Mouse (Mus musculus): ENCODE measurements around the gene Slc30a2. TPM values are rescaled to one million over a fixed set of nuclear protein-coding genes. Genes with fewer than 3 reads are reported as not detected.
A peak's percentile ranks its signal among the peaks of the same experiment; 100 is the strongest.
"Not testable (repeated sequence)": the region's sequence is repeated elsewhere in the genome, so short reads cannot be mapped to it uniquely, and the experiment has no call there.

Gene Slc30a2
- total RNA-seq, 2 experiments from 2014 or later, result 0.31 to 0.36 TPM

DNA sequence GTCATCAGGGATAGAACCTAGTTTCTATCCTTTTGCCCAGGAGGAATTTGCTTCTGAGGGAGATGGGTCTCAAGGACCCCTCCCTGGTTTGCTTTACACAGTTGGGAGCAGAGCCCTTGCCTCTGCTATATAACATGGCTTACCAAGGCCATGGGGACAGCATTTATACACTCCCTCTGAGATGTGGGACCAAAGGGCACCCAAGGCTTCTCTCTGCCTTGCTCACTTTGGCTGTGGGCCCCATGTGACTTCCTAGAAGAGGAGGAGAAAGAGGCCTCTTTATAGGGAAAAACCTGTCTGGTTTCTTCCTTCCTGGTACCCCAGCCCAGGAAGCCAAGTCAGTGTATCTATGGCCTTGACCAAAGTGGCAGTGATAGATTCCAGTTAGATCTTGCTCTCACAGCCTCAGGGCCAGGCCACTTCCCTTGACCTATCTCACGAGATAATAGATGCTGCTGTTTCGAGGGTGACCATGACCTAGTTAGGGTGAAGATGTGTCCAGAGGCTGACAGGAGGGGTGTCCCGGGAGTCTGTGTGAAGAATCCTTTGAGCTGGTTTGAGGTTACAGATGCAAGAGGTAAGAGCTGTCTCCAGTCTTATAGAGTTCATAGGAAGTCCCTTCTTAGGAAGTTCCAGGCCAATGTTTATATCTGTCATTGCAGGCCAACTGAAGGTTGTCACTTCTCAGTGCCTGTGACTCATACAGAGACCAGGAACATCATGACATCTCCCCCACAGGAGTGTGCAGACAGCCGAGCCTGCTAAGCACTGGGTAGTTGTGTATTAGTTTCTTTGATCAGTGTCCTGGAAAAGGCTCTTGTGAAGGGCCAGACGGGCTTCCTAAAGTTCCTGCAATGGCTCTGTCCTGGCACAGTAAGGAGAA lies 10.8 kb downstream of the Slc30a2 start:
- intact Hi-C loops (cut with DNase I), result no loop called here
- no peak for DNase-seq (ENCODE audit: low spot score)

DNA sequence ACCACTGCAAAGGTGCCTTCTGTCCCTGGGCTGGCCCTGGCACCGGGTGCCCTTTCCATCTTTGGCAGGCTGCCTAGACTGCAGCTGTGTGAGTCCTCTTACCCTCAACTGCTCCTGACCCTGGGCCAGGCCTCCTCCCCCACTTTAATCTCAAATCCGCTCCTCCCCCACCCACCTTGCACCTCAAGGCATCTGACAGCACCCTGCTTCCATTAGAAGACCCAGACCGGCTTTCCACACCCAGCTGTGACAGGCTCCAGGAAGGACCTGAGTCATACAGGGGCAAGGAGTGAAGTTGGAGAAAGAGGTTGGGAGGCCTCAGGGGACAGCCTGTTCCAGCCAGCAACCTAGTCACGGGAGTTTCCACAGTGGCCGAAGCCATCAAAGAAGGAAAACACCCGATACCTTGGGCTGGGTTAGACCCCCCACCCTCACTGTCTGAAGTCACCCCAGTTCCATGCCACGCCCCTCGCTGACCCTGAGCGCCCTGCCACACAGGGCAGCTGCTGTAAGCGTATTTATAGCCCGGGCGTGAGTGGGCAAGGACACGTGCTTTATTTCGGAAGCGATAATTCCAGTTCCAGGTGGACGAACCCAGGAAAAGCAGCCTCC lies 13.0 kb downstream of the Slc30a2 start:
- peak; percentile 48 for DNase-seq (ENCODE audit: low spot score)
- intact Hi-C loops (cut with DNase I), result loop anchor here (1.0 to 5.0 kb wide), 2 partner anchors 39 to 107 kb away; partner anchors contain the start of gene Trim63

DNA sequence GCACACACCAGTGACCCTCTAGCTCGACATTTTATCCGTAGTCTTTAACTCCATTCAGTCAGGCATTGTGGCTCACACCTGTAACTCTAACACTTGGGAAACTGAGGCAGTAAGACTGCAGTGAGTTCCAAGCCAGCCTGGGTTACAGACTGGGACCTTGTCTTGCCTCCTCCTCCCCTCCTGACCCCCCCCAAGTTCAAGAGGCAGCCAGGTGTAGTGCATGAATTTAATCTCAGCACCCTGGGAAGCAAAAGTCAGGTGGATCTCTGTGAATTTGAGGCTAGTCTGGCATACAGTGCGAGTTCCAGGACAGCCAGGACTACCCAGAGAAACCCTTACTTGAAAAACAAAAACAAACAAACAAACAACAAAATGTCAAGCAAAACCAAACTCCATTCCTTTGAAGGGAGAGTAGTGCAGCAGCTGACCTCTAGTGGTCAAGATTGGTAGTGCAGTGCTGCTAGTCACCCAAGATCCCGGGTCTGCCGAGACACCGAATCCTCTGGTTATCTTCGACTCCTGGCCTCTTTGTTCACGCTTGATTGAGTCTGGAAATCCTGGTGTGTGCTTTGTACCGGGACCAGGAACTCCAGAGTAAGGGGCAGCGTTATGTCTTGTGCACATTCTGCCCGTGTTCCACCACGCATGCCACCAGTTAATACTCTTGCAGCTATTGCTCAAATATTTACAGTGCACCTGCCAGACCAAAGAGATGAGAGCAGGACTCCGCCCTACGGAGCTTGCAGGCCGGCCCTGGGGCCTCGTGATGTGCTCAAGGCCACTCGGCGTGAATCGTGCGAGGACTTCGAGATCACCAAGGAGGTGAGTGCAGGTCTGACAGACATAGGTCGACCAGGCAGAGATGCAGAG lies 13.8 kb downstream of the Slc30a2 start:
- intact Hi-C loops (cut with DNase I), result loop anchor here (1.0 to 5.0 kb wide), 2 partner anchors 40 to 108 kb away; partner anchors contain the start of gene Trim63
- no peak for DNase-seq (ENCODE audit: low spot score)

DNA sequence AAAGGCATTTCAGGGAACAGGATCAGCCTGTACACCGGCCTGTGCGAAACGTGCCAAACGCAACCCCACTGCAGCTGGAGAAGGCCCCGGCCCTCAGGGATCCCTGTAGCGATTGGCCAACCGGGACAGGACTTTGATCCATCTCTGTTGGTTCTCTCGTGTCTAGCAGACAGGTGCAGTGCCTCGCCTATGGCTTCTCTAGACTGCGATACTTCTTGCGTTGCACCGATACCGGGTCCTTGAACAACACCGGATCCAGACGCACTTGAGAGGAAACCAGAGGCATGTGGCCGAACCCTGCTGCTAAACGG lies 14.4 kb downstream of the Slc30a2 start:
- intact Hi-C loops (cut with DNase I), result loop anchor here (5.0 kb wide), 1 partner anchor 40 kb away; the partner anchor contains the start of gene Trim63
- DNase-seq (ENCODE audit: low spot score), result no peak

DNA sequence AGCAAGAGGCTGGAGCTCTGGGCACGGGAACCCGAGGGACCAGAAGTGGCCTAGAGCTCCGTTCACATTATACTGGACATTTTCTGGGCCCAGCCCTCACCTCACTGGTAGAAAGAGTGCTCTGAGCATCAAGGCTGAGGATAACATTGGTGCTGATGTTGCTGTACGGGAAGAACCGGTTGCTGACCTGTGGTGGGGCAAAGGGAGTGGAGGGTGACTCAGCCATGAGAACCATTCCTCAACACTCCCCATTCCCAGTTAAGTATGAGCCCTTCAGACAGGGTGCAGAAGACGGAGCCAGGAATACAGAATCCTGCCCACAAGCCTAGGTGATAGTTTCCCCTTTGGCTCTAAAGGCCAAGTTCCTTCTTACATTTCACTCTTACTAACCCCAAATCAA lies 16.7 kb downstream of the Slc30a2 start:
- no peak for DNase-seq (ENCODE audit: low spot score)
- intact Hi-C loops (cut with DNase I), result loop anchor here (5.0 kb wide), 1 partner anchor 42 kb away; the partner anchor contains the start of gene Trim63

DNA sequence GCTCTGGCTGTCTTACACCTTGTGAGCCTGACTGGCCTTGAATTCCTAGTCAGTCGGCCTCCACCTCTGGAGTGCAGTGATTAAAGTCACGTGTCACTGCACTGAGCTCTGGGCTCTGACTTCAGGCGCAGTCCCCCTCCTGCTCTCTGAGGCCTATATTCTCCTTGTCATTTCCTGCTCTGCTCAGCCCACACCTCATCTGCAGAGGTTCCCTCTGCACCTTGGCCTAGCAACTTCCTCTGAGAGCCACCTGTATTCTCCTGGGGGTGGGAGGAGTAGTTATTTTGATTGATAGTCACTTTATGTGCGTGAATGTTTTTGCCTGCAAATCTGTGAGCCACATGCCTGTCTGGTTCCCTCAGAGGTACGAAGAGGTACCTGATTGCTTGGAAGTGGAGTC lies 18.2 kb downstream of the Slc30a2 start:
- DNase-seq (ENCODE audit: low spot score), result no peak

DNA sequence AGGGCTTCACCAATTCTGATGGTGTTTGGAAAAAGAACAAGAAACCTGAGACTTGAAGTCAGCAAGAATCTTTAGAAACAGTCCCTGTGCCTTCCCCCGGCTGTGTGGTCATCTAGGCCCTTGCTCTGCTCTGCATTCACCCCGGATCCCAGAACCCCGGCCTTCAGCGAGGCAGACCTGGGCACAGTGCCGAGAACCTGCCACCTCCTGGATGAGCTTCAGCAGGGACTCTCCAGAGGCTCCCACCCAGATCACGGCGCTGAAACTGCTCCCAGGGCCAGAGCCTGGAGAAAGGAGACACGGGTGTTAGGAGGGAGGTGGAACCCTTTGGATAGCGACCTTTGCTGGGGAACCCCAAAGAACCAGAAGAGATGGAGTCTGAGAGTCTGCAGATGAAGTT lies 19.1 kb downstream of the Slc30a2 start:
- intact Hi-C loops (cut with DNase I), result no loop called here
- no peak for DNase-seq (ENCODE audit: low spot score)

More for the DNA sequence above, 18.2 kb downstream of the Slc30a2 start:
- intact Hi-C loops (cut with DNase I), result no loop called here

DNA sequence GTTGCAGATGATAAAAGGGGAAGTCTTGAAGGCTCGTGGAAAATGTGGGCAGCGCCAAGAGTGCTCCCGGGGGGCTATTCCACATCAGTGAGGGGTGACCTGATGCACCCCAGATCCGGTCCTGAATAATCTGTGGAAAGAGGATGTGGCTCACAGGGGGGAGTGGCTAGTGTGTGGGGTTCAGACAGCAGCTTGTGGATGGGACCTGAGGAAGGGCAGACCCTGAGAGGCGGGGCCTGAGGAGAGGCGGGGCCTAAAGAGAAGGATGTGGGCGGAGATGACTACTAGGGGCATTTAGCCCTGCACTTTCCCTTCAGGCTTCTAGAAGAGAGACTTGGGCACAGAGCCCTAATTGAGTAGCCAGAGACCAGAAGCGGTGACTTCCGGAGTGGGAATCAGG lies 19.6 kb downstream of the Slc30a2 start:
- no peak for DNase-seq (ENCODE audit: low spot score)
- intact Hi-C loops (cut with DNase I), result no loop called here

DNA sequence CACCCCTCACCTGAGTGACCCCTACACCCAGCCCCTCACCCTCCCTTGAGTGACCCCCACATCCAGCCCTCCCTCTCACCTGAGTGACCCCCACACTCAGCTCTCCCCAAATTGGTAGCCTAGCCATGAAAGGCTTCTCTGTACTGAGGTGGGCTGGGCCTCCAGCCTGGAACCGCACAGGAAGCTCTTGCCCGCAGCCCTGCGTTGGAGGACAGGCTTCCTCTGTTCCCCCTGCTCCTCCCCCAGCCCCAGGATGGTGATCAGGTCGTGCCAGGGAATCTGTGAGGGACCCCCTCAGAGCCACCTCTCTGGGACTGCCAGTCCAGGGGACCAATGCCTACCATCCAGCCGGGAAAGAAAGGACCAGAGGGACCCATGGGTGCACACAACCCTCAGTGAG lies 22.3 kb downstream of the Slc30a2 start:
- no peak for DNase-seq (ENCODE audit: low spot score)
- intact Hi-C loops (cut with DNase I), result loop anchor here (5.0 kb wide), 1 partner anchor 103 kb away; no protein-coding TSS in a partner anchor

DNA sequence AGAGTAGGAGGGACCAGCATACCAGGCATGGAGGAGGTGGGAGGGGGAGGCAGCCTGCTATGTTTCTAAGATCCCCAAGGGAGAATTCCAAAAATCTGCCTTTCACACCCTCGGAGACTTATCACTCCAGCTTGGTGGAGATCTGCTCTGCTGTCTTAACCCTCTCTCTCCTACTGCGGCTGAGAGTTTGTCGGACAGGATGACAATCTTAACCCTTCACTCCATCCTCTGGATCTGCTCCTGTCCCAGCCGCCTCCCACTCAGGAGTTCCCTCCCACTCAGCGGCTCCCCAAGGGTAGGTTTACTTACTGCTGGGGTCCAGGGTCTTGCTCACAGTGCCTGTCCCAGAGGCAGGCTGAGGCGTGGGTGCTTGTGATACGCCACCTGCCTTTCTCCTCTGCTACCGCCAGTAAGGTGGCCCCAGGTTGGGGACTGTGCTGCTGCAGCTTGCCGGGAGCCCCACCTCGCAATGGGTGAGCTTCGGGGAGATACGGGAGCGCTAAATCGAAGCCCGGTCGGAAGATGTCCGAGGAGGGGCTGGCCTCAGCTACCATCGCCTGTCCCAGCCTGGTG lies 27.8 kb downstream of the Slc30a2 start:
- intact Hi-C loops (cut with DNase I), result no loop called here

DNA sequence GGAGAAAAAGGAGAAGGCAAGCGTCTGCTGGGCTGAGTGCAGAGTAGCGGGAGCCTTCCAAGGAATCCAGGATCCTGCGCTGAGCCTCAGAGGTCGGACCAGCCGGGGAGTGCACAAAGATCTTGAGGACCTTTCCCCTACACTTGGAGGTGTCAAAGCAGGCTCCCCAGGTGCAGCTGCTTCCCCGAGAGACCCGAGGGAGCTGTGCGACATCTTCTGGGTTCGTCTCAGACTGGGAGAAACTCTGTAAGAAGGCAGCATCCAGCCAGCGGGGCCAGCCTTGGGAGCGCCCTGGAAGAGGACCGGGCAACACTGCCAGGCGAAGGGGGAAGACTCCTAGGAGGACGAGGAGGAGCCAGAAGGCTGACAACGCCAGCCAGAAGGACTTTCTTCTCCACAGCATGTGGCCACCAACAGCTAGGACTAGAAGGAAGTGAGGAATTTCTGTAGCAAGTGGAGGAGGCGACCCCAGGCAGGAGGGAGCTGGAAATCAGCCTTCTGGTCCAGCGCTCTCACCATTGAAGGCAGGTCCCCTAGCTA lies 28.4 kb downstream of the Slc30a2 start:
- intact Hi-C loops (cut with DNase I), result no loop called here
- DNase-seq (ENCODE audit: low spot score), result no peak

More for the DNA sequence above, 27.8 kb downstream of the Slc30a2 start:
- DNase-seq (ENCODE audit: low spot score), result no peak

DNA sequence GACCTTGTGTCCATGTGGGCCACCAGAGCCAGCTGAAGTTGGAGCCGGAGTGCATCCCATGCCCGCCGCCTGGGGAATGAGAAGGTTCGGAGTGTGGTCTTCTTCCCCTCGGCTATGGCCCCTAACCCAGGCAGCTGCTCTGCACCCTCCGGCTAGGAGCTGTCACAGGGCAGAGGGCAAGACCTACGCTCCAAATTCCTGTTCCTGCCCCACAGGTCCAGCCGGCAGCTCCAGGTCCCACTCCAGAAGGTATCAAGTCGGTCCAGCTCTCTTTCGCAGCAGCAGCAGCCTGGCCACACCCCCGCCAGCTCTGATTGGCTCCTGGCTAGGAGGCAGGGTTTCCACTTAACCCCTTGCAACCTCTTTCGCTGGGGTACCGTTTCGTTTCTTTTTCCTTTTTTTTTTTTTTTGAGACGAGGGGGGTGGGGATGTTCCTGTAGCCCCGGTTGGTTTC lies 29.3 kb downstream of the Slc30a2 start:
- DNase-seq (ENCODE audit: low spot score), result peak; percentile 56
- intact Hi-C loops (cut with DNase I), result no loop called here

DNA sequence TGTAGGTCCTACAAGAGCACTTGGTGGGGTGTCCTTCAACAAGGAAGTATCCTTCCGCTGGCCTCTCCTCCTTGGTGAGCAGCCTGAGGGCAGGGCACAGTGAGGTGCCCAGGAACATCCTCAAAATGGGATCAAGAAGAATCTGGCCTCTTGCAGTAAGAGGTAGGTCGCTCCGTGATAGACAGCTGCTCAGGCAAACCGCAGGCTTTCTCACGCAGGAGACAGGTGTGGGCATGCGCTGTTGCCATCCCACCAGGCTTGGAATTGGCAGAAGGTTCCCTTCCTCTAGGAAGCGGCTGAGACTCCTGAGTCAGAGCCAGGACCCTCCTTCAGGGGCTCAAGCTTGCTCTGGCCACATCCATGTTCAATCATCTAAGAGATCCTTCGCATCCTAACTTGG lies 30.3 kb downstream of the Slc30a2 start:
- no peak for DNase-seq (ENCODE audit: low spot score)
- intact Hi-C loops (cut with DNase I), result no loop called here

DNA sequence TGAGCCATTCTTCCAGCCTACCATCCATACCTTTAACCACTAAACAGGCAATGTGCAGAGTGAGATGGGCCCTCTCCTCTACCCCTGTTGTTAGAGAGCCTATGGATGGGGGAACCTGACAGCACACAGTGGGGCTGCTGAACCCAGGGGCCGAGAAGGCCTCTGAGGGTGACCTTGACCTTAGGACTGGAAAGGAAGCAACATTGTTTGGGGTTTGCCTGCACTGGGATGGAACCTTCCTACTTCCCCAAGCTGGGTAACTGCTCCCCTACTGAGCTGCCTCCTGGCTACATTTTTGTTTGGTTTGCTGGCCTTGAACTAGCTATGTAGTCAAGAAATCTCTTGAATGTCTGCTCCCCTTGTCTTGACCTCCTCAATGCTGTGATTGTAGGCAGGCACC lies 31.3 kb downstream of the Slc30a2 start:
- intact Hi-C loops (cut with DNase I), result no loop called here
- DNase-seq (ENCODE audit: low spot score), result no peak

DNA sequence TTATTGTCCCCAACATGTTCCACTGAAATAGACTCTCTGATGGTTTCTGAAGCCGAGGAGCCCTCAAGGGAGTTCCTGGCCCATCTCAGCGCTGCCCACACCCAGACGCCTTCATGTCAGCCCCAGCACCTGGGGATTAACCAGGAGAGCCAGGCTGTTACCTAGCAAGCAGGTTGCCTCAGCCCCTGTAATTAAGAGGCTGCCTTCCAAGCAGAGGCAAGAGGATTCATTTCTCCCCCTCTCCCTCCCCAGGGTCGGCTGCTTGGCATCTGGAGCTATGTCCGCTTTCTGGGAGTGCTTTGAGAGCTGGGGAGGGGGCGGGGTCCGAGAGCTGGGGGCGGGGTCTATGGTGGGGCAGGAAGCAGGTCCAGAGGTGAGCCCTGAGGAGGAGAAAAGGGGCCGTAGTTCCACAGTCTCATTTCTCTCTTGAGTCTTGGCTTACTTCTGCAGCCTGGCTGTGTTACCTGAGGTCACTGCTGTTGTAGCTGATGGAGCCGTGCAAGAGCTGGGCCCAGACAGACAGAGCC lies 35.2 kb downstream of the Slc30a2 start:
- intact Hi-C loops (cut with DNase I), result no loop called here
- no peak for DNase-seq (ENCODE audit: low spot score)

DNA sequence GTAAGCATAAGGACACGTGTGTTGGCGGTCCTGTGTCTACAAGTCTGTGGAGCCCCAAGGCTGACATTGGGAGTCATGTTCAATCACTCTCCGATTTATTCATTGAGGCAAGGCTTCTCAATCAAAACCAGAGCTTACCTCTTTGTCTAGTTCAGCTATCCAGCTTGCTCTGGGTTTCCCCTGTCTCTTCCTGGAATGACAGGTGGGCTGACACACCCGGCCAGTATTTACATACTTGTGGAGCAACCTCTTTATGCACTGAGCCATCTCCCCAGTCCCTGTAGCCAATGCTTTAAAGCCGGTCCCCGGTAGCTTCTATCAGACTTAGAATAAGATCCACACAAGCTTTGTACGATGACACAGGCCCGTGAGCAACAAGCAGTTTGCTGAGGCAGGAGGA lies 36.5 kb downstream of the Slc30a2 start:
- intact Hi-C loops (cut with DNase I), result no loop called here
- DNase-seq (ENCODE audit: low spot score), result no peak

DNA sequence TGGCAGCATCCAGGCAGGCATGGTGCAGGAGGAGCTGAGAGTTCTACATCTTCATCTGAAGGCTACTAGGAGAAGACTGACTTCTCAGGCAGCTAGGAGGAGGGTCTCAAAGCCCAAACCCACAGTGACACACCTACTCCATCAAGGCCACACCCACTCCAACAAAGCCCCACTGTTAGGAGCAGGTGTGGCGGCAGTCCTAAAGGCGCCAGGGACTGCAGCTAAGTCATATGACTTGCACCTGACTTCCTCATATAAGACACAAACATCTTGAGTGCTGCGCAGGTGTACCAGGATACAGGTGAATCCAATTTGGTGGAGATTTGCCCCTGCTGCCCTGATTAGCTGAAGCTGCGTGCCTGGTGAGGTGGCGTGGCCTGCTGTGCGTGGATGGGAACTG lies 40.8 kb downstream of the Slc30a2 start, which contains the start of gene Extl1:
TSS of gene Extl1 (minus strand) at position 101 of the 400 bp plus-strand sequence.
- DNase-seq (ENCODE audit: low spot score); intact Hi-C loops (cut with DNase I): not testable (repeated sequence)

DNA sequence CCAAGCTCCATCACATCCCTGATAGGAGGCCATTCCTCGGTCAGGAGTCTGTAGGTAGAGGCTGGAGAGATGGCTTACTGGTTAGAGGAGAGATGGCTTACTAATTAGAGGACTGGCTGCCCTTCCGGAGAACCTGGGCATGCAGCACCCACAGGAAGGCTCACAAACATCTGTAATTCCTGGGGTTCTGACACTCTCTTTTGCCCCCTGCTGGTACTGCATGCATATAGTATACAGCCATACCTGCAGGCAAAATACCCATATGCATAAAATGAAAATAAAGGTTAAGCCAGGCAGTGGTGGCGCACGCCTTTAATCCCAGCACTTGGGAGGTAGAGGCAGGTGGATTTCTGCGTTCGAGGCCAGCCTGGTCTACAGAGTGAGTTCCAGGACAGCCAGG lies 44.3 kb downstream of the Slc30a2 start:
- no peak for DNase-seq (ENCODE audit: low spot score)
- intact Hi-C loops (cut with DNase I), result no loop called here

DNA sequence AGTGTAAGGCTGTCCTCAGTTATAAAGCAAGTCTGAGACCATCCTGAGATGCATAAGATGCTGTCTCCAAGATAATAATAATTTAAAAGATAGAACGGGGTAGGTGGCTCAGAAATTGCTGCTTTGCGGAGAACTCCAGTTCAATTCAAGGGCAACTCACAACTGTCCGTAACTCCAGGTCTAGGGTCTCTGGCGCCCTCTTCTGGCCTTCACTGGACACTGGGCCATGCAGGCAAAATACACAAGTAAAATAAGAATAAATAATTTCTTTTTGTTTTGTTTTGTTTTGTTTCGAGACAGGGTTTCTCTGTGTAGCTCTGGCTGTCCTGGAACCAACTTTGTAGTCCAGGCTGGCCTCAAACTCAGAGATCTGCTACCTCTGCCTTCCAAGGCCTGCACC lies 45.4 kb downstream of the Slc30a2 start:
- intact Hi-C loops (cut with DNase I), result no loop called here
- DNase-seq (ENCODE audit: low spot score), result no peak

Data from heart, postnatal 25 days (tissue).